Mouse (Mus musculus) kidney, postnatal 10 days (tissue): ENCODE measurements around the gene Lrrc42.

ENCODE experiments used
- DNase-seq: peaks from one replicate; pipeline ENCODE4 v3.0.0; 2021; ENCODE audit warnings: mixed read lengths

Lrrc42 gene

DNA sequence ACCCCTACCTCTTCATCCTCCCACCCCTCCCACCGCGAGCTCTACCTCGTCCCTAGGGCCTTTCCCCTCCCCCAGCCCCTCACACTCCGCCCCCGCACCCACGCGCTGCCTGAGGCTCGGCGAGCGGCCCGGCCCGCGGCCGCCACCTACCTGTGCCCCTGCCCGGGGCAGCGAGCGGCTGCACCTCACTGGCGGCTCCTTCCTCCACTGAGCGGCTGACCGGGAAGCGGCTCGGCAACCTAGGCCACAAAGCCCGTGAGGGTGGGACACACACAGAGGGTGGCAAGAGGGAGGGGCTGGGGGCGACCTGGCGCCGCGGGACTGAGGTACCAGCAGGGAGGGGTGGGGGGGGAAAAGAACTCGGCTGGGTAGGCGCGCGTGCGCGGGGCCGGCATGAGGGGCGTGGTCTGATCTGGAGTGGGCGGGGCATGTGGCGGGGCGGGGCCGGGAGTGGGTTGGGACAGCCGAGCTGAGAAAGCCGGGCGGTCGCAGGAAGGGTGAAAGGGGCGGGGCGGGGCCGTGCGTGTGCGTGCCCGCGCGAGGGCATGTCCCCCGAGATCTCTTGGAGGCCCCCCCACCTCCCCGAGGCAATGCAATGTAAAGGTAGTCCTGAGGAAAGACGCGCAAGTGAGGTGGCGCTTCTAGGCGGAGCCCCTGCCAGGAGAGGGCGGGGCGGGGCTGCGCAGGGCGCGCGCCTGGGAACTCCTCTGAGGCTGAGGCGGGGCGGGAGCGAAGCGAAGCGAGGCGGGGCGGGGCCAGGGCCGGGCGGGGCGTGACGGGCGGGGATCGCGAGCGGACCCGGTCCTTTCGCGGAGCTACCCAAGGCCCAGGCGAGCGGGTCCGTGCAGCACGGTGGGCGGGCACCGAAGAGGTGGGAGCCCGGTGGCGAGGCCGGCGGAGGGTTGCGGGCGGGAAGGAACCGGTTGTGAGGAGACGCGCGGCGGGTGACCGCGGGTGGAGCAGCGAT is at the start of gene Lrrc42, which contains the start of gene Hspb11:
Lrrc42 (minus strand) TSS at position 408 of the 967 bp plus-strand sequence.
Hspb11 (plus strand) TSS at position 469 of the 967 bp plus-strand sequence.
- DNase-seq = peak; percentile 98

DNA sequence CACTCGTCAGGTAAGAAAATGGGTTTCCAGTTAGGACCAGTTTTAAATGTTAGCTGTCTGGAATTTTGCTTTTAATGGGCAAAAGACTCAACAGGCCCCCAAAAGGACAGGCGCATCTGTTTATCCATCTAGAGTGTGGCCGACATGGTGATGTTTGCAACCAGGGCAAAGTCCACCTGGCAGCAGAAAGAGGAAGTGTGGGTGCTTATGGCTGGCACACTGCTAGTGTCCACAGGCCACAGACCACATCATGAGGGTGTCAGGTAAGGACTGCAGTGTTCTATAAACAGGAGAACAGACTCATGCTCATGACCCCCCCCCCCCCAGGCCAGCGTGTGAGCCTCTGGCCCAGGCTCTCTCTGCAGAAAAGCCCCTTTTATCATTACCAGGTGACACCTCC is 49.5 kb upstream of the Lrrc42 start:
- DNase-seq = peak; percentile 56

DNA sequence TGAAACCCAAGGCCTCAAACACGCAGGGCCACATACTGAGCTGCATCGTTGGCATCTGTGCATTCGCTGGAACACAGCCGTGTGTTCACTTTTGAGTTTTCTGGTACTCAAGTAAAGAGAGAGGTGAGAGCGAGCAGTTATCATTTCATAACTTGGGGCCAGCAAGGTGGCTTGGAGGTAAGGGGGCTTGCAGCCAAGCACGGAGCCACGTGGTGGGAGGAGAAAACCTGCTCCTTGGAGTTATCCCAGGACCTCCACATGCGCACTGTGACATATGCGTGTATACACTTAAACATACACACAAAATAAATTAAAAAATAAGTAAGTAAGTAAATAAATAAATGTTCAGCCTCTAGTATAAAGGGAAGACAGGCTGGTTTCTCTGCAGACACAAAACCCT is 48.9 kb upstream of the Lrrc42 start:
- DNase-seq = no peak

DNA sequence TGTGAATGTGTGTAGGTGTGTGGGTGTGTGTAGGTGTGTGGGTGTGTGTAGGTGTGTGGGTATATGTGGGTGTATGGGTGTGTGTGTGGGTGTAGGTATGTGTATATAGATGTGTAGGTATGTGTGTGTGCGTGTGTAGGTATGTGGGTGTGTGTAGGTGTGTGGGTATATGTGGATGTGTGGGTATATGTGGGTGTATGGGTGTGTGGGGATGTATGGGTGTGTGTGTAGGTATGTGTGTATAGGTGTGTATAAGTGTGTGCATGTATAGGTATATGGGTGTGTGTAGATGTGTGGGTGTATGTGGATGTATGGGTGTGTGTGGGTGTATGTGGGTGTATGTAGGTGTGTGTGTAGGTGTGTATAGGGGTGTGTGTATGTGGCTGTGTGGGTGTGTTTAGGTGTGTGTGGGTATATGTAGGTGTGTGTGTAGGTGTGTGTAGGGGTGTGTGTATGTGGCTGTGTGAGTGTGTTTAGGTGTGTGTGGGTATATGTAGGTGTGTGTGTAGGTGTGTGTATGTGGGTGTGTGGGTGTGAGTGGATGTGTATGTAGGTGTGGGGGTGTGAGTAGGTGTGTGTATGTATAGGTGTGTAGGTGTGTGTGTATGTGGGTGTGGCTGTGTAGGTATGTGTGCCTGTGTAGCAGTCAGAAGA is 47.7 kb upstream of the Lrrc42 start:
- DNase-seq = no peak

DNA sequence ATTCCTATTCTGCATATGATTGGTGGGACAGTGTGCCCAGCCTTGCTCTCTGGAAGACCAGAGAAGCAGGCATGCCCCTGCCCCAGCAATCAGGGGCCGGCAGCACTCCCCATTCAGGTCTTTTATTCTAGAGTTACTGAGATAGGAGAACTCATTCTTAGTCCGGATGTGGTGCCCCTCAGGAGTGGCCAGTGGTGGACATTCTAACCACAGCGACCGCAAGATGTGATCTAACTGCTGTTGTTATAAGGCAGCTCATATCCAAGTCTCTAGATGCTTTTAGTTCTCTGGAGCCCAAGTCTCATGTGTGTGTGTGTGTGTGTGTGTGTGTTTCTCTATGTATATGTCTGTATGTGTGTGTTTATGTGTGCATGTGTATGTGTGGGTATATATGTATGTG is 47.0 kb upstream of the Lrrc42 start:
- no peak for DNase-seq

DNA sequence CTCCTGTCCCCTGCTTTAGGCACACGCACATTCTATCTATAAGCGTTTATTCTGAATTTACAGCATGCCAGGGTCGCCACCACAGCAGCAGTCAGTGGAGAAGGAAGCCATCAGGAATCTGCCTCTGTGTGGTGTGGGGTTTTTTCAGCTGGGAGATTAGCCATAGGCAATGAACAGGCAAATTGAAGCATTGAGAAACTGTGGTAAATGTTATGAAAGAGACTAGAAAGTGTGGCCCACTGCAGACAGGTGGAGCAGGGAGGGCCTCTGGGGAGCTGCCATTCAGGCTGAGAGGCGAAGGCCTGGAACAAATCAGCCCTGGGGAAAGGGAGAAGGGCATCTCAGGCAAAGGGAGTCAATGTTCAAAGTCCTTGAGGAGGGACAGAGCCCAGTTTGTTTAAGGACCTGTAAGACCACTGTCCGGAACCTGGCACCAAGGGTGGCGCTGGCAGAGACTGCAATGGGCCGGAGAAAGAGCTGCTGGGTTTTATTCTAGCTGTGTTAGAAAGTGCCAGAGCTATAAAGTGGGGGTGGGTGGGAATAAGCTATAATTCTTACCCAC is 46.5 kb upstream of the Lrrc42 start:
- peak; percentile 35 for DNase-seq

DNA sequence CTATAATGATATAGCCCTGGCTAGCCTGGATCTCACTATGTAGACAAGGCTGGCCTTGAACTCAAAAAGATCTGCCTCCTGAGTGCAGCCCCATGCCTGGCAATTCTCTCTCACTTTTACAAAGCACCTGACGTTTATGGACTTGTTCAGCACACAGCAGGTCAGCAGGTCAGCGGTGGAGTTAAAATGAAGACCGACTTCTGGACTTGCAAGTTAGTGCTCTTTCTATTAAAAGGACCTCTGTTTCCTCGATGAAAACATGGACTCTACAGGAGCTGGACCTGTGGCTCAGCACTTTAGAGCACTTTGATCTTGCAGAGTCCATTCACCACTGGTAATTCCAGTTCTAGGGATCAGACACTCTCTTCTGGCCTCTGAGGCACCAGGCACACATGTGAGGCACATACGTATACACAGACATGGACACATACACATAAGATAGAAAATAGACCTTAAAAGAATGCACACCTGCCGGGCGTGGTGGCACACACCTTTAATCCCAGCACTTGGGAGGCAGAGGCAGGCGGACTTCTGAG is 44.8 kb upstream of the Lrrc42 start:
- no peak for DNase-seq

DNA sequence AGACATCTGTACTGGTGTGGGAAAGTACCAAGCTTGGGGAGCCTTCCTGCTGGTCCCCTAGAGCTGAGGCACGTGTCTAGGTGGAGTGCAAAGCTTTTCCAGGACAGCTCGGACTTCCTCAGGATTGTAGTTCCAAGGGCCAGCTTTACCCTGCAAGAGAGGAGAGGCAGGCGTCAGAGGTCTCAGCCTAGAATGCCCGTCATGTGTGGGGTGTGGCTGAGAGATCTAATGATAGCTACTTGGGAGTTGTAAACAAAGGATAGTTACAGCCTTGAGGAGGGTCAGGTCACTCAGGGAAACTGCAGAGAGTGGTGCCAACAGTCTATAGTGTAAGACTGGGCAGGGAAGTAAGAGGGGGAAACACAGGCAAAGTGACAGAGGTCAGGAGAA is 38.9 kb upstream of the Lrrc42 start:
- no peak for DNase-seq

DNA sequence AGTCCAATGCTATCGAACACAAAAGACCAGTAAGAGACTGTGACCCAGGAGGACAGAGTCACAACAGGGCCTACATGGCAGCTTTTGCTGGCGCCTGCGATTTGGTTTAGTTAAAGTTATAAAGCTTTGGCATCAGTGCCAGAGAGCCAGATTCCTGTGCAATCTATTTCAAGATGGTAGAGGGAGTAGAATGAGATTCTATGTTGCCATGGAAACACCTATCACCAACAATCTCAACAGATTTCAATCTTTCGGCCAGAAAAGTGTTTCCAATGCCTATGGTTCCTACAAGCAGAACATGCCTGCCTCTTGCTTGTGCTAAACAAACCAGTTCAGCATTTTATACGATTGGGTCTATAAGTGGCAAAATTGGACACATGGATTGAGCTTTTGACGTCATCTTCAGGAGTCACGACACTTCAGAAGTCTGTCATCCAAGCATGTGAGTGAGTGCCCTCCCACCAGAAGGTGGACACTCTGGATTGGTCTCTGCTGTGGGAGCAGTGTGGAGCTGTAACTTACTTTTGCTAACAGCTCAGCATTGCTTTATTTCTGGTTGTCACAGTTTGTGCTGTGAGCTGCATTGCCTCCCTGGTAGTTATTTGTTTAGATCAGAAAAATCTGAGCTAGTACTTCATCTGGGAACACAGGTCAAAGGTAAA is 38.4 kb upstream of the Lrrc42 start:
- DNase-seq = no peak

DNA sequence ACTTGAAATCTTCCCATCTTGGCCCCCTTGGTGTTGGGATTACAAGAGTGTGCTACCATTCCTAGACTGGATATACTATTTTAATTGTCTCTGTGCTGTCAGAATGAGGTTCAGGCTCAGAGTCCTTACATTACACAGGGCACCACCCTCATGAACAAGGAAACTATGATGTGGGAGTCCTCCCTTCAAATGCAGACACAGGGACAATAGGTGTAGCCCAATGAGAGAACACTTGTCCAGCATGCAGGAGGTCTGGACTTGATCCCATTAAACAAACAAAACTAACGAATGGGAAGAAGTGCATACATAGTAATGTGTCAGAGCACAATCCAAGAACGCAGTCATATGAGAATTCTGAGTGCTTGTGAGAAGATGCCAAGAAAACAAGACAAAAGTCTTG is 34.2 kb upstream of the Lrrc42 start:
- no peak for DNase-seq

DNA sequence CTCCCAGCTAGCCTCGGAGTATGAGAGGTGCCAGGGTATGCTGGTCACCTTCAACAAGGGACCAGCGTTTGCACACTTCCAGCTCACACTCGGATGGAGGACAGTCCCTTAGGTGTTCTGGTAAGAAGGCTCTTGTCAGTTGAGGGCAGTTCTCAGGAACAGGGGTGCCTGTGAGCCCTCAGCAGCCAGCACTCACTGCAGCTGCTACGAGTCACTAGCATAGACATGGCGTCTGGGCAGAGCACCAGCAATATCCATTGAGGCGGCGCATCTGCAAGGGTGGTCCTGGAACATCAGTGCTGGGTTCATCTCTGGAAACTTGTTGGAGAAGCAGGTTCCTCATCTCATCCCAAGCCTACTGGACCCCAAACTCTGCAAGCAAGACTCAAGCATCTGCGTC is 33.1 kb upstream of the Lrrc42 start:
- DNase-seq = no peak

DNA sequence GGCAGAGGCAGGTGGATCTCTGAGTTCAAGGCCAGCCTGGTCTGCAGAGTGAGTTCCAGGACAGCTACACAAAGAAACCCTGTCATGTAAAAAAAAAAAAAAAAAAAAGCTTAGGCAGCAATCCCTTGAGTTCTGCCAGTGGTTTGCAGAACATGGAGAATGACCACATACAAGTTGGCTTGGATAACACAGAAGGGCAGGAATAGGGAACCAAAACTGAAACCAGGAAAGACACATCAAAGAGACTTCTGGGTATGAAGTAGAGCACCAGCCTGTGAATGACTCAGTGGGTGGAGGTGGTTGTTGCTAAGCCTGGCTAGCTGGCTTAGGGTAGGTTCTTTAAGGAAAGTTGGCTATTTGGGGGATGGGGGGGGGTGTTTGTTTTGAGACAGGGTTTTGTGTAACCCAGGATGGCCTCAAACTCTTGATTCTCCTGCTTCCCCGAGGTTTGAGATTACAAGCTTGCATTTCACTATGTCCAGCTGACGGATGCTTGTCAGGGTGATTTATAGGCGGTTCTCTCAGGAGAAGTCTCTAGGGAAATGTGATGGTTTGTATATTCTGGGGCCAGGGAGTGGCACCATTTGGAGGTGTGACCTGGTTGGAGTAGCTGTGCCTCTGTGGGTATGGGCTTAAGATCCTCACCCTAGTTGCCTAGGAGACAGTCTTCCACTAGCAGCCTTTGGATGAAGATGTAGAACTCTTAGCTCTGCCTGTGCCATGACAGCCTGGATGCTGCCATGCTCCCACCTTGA is 32.3 kb upstream of the Lrrc42 start:
- DNase-seq = no peak

DNA sequence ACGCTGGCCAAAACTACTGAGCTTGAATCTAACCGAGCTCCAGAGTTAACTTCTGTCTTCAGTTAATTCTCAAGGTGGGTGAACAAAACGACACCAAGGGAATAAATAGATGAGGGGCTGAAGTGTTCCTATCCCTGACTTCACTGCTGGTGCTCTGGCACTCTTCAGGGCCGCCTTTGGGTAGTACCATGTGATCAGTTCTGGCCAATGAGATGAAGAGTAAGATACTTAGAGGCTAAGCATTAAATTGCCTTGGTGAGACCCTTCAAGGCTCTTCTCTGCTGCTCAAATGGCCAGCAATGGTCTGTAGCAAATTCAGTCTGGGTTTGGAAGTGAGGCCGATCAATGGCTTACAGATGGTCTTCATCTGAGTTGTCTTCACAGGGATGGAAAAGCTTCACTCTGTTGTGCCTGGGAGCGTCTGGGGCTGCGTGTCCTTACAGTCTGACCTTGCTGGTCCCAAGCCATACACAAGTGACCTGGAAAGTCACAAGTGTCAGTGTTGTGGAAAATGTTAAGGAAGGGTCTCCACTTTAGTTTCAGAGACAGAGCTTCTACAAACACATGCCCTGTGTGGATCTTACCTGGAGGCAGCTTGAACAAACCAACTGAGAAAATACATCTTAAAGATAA is 27.6 kb upstream of the Lrrc42 start:
- DNase-seq = no peak

DNA sequence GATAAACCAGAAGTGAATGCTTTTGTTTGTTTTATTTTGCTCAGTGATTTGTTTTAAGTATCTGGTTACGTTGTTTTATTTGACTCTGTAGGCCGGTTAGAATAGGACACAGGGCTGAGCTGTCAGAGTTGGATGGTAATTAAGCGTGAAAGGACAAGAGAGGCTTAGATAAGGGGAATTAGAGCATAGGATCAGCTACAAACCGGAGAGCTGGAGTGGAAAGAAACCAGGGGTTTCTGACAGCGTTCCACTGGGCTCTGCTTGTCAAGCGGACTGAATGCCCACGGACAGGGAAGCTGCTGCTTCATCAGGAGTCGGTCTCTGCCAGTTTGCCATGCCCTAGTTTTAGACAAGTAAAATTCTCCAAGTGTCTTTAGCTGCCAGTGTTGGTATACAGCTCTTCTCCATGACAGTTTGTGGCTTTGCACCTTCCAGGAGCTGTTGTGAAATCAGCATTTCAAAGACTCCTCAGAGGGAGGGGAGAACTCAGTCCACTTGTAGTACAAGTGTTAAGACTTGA is 24.9 kb upstream of the Lrrc42 start:
- DNase-seq = no peak

DNA sequence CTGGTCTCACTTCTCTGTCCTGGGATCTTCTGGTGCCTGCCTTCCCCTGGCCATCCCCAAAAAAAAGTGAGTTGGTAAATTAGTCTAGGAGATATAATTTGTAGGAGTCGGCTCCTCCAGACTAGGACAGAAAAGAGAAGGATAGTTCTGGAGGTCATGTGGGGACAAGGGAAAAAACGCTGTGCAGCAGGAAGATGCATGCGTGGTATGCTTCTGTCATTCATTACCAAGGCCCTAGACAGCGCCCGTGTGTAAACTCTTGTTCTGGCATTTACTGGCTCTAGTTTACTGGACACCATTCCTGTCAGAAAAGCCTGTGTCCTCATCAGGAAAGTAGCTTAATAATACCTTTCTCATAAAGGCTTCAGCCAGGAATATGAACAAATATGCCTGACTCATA is 21.2 kb upstream of the Lrrc42 start:
- DNase-seq = peak; percentile 56

DNA sequence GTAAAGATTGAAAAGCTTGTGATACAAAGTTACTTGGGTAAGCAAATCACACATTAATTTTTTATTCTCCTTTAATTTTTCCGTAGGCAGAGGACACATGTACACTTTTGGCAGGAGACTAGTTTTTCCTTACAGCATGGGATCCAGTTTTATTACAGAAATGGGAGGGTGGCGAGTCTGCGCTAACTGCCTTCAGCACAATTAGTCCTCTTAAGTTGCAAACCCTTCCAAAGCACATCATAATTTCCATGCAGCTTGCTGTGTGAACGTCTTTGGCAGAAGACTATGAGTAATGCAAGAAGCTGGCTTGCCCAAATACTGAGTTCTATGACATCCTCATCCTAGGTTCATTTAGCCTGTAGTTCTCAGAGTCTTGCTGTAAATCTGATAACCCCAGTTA is 20.4 kb upstream of the Lrrc42 start:
- DNase-seq = no peak

DNA sequence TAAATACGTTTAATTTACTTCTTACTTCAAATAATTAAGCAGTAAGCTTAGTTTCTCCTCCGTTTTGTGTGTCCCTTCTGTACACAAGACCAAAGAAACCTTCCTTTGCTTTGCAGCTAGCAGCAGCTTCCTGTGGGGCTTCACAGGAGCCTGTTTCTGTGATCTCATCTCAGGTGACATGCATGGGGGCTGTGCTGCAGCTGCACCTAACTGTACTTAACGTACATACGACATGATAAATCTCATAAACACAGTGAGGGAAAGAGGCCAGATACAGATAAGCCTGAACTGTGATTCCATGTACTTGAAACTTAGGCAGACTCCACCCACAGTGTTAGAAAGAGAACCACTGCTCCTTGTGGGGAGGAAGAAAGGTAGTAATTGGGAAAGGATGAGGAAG is 6.7 kb upstream of the Lrrc42 start:
- DNase-seq = no peak

DNA sequence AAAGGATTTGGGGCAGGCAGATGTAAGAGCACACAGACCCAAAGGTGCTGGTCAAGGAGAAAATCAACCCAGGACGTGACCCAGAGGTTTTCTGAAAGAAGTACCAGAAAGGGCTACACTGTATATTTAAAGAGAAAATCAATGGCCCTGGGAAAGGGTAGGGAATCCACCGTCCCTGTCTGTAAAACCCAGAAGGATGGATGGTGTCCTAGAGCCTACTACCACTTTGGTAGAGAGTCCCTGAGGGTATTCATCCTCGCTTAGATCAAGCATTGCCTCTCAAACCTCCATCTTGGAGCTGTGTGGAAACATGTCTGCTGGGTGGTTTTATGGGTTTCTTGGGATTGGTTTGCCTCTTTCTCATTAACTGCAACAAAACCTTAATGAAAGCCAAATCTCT is 1.1 kb upstream of the Lrrc42 start:
- DNase-seq = no peak

DNA sequence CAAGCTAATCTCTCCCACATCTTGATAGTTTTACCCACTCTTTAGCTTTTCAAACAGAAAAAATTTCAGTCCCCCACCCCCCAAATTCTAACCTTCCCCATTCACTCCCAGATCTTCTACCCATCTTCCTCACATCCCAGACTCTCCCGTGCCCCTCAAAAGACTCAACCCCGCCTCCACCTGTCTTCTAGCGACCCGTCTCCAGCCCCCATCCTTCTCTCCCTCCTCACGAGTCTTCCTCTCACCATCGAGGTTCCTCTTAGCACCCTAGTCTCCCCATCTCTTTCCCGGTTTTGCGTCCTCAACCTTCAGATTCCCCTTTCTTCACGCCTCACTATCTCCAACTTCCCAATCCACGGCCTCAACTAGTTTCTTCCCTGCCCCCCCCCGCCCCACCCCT is 810 bp downstream of the Lrrc42 start:
- DNase-seq = no peak

DNA sequence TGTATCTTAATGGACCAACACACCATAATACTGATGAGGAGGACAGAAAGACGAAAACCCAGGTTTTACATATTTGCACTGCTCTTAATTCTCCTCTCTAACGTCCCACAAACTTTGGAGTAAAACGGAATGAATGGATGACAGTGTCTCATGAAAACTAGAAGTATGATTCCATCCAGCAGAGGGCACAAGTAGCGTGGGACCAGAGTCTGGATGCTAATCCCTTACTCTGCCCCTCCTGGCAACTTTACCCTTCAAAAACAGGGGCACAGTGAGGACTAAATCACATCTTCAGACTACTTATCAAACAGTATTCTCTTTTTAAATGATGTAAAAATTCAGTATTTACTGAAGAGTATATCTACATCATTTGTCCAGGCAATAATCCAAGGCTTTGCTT is 2.8 kb downstream of the Lrrc42 start:
- DNase-seq = peak; percentile 60

DNA sequence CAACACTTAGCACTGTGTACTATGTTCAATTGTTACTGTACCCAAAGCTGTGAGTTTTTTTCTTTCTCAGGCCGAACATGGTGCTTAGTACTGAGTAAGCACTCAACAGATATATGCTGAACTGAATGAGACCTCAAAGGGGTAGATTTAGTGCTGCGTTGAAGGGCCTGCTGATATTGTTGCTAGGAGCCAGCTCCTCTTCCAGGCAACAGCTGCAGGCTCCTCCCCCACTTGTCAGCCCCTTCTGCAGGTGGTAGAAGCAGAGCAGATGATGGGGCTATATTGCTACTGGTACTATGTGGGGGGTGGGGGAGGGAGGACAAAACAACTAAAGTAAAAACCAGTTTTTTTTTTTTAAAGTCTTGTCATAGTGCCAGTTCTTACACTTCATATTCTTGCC is 3.9 kb downstream of the Lrrc42 start:
- no peak for DNase-seq

DNA sequence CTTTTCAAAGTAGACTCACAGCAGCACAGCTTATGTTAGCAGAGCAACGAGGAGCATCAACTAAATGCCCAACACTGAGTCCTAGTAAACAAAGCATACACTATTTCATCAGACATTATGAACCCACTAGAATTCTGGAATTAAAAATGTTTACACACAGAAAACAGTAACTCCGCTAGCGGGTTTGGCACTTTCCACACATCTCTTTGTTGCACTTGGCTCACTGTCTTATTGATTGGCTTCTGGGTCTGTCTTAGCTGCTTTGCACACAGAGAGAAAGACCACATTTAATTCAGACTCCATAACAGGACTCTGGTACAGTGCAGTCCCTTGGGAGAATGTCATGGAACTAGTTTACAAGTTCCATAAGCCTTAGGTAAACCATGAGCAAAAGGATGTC is 5.3 kb downstream of the Lrrc42 start:
- no peak for DNase-seq
